Mouse (Mus musculus) embryonic stem cell, embryonic (primary cell): ENCODE results near the gene Adamts15.

Experiments
- CTCF ChIA-PET, 4 experiments: fragments of 300-600 bp in 2 of 4; fragments of 350-600 bp in 2 of 4; sonication (Branson Sonifier 250); formaldehyde crosslinking; loops; one replicate each; lab custom pipeline; 2022; ENCODE audit warnings: inconsistent platforms in 2 of 4; lab: Charles Lee
- POLR2A ChIA-PET, 4 experiments: fragments of 300-600 bp in 2 of 4; fragments of 350-600 bp in 2 of 4; sonication (Branson Sonifier 250); formaldehyde crosslinking; loops; one replicate each; lab custom pipeline; 2022; ENCODE audit warnings: antibody characterized with exemption in 4 of 4, inconsistent platforms in 1 of 4; lab: Charles Lee

The Adamts15 gene

DNA sequence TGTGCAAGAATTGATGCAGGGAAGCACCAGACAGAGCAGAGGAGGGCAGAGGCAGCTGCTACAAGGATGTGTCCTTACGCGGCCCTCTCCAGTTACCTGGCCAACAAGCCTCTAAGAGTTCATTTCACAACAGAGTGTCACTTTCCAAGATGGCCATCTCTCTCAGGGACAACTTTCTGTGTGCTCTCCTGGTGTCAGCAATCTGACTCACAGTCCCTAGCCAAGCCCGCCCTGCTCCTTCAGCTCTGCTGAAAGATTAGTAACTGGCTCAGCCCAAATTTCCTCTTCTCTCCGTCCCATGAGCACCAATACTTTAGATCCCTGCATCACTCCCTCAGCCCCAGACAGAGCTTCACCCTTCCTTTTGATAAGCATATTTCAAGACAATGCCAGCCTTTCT, 72.3 kb downstream of the Adamts15 start:
- ChIA-PET CTCF (interaction anchor here in 1 of 4 experiments (0.6 kb wide), 1 partner anchor 195 kb away, joined by 10 read pairs; no protein-coding TSS in a partner anchor), POLR2A (interaction anchor here in 1 of 4 experiments (1.4 kb wide), 1 partner anchor 234 kb away, joined by 3 read pairs; no protein-coding TSS in a partner anchor)

DNA sequence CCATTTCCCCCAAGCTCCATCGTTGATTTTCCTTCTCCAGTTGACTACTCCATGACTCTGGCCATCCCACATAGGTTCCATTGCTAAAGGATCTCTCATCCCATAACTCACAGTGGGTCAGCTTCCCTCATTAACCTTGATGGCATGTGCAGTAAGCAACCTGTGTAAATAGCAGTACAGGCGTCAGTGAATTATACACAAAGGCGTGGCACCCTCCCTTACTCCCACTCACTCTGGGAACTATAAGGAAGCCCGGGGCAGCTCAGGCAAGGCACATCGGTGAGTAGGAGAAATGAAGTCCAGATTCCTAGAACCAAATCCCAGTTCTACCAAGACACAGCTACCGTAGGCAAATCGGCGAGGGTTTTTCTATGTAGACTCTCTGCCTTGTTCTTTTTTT, 72.8 kb downstream of the Adamts15 start:
- ChIA-PET POLR2A (interaction anchor here in 1 of 4 experiments (0.6 to 1.4 kb wide), 2 partner anchors 69 to 234 kb away, joined by 3 to 4 read pairs; no protein-coding TSS in a partner anchor), CTCF (interaction anchor here in 1 of 4 experiments (0.6 to 0.7 kb wide), 2 partner anchors 88 to 195 kb away, joined by 6 to 10 read pairs; no protein-coding TSS in a partner anchor)
